Mouse (Mus musculus): Measurements from ENCODE around the gene Pla2g5.

Gene Pla2g5

GRCm38 (mm10) chr4:138794344-138794743 is 68.9 kb downstream of the Pla2g5 start:
- no peak for DNase-seq

GRCm38 (mm10) chr4:138793276-138793675 is 70.0 kb downstream of the Pla2g5 start:
- peak; percentile 68 for DNase-seq

- DNase-seq, result peak; percentile 57
These were observed 70.7 kb downstream of the Pla2g5 start for GRCm38 (mm10) chr4:138792599-138792998.

- no peak for DNase-seq
These were observed 71.8 kb downstream of the Pla2g5 start for GRCm38 (mm10) chr4:138791452-138791851.

GRCm38 (mm10) chr4:138788381-138788780 is 74.9 kb downstream of the Pla2g5 start:
- DNase-seq, result no peak

GRCm38 (mm10) chr4:138786141-138786540 is 77.1 kb downstream of the Pla2g5 start:
- peak; percentile 64 for DNase-seq

GRCm38 (mm10) chr4:138785721-138786120 is 77.6 kb downstream of the Pla2g5 start:
- no peak for DNase-seq

GRCm38 (mm10) chr4:138782098-138782497 is 81.2 kb downstream of the Pla2g5 start:
- no peak for DNase-seq

- no peak for DNase-seq
These were observed 83.0 kb downstream of the Pla2g5 start for GRCm38 (mm10) chr4:138780300-138780699.

- DNase-seq, result no peak
These were observed 85.6 kb downstream of the Pla2g5 start for GRCm38 (mm10) chr4:138777417-138778407.

- no peak for DNase-seq
These were observed 87.8 kb downstream of the Pla2g5 start, which contains the start of gene Pla2g2d for GRCm38 (mm10) chr4:138775435-138775834. Pla2g2d (plus strand) TSS chr4:138775735.

GRCm38 (mm10) chr4:138772386-138772785 is 90.9 kb downstream of the Pla2g5 start:
- no peak for DNase-seq

GRCm38 (mm10) chr4:138771970-138772369 is 91.3 kb downstream of the Pla2g5 start:
- DNase-seq, result no peak

GRCm38 (mm10) chr4:138762266-138762665 is 101.0 kb downstream of the Pla2g5 start:
- no peak for DNase-seq

GRCm38 (mm10) chr4:138757416-138757815 is 105.9 kb downstream of the Pla2g5 start, which contains the start of gene Pla2g2f:
Pla2g2f (minus strand) TSS chr4:138757626.
- DNase-seq, result no peak

GRCm38 (mm10) chr4:138755983-138756382 is 107.3 kb downstream of the Pla2g5 start:
- no peak for DNase-seq

- DNase-seq, result no peak
These were observed 107.8 kb downstream of the Pla2g5 start for GRCm38 (mm10) chr4:138755439-138755838.

GRCm38 (mm10) chr4:138754432-138754831 is 108.8 kb downstream of the Pla2g5 start:
- no peak for DNase-seq

- no peak for DNase-seq
These were observed 109.7 kb downstream of the Pla2g5 start for GRCm38 (mm10) chr4:138753608-138754007.

- no peak for DNase-seq
These were observed 110.7 kb downstream of the Pla2g5 start for GRCm38 (mm10) chr4:138752603-138753002.
